Mouse (Mus musculus): ENCODE measurements around the gene Nacc1.
A peak's percentile ranks its signal among the peaks of the same experiment; 100 is the strongest.
"Not testable (repeated sequence)": the region's sequence is repeated elsewhere in the genome, so short reads cannot be mapped to it uniquely, and the experiment has no call there.

The Nacc1 gene

DNA sequence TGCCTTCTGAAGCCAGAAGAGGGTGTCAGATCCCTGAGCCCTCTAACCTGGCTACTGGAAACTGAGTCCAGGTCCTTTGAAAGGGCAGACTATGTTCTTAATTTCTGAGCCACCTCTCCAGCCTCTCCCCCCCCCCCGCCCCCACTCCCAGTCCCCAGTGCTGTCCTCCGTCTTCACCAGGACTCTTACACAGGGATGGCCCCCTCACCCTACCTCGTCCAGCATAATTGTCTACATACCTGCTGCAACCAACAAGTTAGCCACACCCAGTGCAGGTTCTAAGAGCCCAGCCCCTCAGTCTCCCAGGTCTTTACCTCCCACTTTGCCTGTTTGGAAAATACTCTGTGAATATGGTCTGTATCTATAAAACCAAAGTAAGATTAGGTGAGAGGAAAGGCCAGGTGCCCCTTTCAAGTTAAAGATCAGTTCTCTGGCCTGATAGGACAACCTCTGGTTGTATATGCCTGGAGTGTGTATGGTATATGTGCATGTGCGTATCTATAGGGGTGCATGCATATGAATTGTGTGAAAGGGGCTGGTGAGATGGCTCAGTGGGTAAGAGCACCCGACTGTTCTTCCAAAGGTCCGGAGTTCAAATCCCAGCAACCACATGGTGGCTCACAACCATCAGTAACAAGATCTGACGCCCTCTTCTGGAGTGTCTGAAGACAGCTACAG lies 46.9 kb downstream of the Nacc1 start:
- no peak for DNase-seq (ENCODE audit: low read depth, low spot score)

- no peak for DNase-seq (ENCODE audit: low read depth, low spot score)
Observed at GRCm38 (mm10) chr8:84640010-84640588, 47.6 kb downstream of the Nacc1 start.

DNA sequence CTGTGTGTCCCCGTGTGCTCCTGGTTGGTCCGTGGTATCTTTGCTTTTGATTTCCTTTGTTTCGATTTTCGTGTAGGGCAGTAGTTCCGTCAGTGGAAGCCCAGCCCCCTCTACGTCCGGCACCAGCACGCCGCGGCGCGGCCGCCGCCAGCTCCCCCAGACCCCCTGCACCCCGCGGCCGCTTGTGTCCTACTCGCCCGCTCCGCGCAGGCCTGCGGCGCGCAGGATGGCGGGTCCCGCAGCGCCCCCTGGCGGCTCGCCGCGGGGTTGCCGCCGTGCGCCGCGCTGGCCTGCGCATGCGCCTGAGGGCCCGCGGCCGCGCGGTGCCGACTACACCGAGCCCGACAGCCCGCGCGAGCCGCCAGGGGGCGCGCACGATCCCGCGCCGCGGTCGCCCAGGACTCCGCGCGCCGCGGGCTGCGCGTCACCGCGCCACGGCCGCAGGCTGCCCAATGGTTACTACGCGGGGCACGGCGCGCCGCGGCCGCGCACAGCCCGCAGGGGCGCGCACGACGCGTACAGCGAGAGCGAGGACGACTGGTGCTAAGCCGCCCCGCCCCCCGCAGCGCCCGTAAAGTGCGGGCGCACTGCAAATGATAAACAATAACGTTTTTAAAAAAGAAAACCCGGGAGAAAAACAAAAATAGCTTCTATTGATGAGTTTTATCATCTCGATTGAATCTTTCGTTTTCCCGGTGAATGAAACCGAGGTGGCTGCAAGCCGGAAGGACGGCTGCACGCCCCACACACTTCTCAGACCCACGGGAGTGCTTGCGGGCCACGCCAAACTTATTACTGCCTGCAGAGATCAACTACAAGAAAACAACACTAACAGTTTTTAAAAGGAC lies 48.3 kb downstream of the Nacc1 start:
- peak; percentile 80 for DNase-seq (ENCODE audit: low read depth, low spot score)

DNA sequence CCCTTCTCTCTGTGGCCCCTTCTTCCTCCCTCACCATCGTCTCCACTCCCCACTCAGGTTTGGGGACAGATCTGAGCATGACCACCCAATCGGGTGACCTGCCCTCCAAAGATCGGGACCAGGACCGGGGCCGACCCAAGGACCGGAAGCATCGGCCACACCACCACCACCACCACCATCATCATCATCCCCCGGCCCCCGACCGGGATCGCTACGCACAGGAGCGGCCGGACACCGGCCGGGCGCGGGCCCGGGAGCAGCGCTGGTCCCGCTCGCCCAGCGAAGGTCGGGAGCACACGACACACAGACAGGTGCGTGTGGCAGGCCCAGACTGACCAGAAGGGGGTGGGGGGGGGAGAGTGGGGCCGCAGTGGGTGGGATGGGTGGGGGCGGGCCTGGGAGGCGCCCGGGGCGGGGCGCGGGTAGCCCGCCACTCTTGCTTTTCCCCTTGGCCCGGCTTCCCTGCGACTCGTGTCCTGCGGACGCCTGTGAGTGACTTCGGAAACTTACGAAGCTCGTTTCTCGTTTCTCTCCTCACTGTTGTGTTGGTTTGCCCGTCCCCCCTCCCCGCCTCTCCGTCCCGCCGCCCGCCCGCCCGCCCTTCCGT lies 49.0 kb downstream of the Nacc1 start:
- DNase-seq (ENCODE audit: low read depth, low spot score) = no peak

DNA sequence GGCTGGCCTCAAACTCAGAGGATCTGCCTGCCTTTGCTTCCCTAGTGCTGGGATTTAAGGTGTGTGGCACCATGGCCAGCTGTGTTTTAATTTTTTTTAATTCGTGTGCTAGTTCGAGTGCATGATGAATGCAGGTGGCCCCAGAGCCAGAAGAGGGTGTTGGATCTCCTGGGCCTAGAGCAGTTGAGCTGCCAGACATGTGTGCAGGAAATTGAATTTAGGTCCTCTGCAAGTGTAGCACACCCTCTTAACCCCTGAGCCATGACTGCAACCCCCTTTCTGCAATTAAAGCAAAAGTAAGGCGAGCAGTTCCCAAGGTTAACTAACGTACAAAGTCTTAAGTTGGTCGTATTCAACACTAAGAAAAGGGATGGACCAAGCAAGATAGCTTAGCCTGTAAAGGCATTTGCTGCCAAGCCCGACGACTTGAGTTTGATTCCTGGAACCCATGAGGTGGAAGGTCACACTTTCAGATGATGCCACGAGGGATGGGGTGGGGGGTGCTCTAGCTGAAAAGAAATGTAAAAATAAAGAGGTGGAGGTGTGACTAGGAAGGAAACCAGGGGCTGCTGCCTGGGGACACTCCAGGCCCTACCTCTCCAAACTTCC lies 49.6 kb downstream of the Nacc1 start:
- no peak for DNase-seq (ENCODE audit: low read depth, low spot score)

GRCm38 (mm10) chr8:84636051-84636691 lies 51.5 kb downstream of the Nacc1 start:
- DNase-seq (ENCODE audit: low read depth, low spot score) = no peak

GRCm38 (mm10) chr8:84635397-84636050 lies 52.1 kb downstream of the Nacc1 start:
- no peak for DNase-seq (ENCODE audit: low read depth, low spot score)

DNA sequence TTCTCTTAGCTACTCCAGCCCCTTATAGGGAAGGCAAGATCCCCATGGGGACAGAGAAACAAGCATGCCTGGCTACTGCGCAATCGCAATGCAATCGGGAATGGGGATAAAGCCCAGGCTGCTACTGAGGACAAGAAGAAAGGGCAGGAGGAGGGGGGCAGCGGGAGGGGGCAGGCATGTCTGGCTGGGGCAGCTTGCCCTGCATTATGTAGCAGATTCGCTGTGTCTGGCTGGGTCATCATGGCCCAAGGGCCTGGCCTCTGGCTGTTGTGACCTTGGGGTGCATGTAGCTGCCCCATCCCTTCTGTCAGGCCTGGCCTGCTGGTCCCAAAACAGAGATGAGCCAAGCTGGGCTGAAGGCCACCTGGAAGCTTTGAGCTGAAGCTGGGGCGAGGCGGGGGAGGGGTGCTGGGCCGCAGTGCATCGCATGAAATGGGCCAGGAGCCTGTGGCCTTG lies 52.8 kb downstream of the Nacc1 start:
- DNase-seq (ENCODE audit: low read depth, low spot score) = no peak

DNA sequence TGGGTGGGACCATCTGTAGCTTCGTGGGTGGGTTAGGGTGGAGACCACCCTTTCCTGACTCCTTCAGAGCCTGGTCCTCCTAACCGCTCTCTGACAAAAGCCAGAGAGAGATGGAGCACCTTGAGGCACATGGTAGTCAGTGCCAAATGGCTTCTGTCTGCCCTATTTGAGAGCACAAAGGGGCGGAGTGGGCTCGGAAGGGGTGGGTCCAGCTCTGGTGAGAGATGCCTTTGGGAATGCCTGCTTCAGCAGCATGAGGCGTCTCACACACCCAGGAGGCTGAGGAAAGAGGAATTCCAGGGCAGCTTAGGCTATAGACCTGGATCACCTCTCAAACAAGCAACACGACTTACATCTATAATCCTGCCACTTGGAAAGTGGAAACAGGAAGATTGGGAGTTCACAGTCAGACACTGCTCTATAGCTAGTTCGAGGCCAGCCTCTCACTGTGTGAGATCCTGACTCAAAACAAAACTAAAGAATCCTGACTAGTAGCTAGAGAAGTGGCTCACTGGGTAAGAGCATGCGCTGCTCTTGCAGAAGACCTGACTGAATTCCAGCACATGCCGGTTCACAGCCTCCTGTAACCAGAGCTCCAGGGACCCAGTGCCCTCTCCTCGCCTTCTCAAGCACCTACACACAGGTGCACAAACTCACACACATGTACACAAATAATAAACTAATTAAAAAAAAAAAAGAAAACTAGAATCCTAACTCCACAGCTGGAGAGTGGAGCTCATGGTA lies 53.6 kb downstream of the Nacc1 start:
- DNase-seq (ENCODE audit: low read depth, low spot score) = no peak

GRCm38 (mm10) chr8:84631813-84632212 lies 55.8 kb downstream of the Nacc1 start:
- no peak for DNase-seq (ENCODE audit: low read depth, low spot score)

DNA sequence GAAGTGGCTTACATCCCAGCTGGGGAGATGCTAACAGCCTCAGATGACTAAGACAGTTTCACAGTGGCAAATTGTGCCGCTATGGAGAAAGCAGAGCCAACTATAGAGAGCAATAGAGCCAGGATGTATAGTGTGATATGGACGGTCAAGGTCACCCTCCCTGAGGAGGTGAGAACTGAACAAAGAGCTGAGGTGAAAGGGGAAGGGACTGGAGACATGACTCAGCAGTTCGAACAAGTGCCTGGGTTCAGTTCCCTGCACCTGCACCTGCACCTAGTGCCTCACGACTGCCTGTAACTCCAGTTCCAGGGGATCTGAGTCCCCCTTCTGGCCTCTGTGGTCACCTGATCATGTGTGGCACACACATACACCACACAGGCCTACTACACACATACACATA lies 57.5 kb downstream of the Nacc1 start:
- DNase-seq (ENCODE audit: low read depth, low spot score) = no peak

DNA sequence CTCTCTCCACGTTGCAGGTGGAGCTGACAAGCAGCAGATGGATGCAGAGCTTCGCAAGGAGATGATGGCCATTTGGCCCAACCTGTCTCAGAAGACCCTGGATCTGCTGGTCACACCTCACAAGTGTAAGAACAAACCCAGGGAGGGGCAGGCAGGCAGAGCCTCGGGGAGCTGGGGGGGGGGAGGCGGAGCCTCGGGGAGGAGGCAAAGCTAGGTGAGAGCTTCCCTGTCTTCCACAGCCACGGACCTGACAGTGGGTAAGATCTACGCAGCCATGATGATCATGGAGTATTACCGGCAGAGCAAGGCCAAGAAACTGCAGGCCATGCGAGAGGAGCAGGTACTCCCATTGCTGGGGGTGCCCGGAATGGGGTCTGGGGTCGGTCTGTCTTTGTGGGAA lies 58.1 kb downstream of the Nacc1 start:
- no peak for DNase-seq (ENCODE audit: low read depth, low spot score)

DNA sequence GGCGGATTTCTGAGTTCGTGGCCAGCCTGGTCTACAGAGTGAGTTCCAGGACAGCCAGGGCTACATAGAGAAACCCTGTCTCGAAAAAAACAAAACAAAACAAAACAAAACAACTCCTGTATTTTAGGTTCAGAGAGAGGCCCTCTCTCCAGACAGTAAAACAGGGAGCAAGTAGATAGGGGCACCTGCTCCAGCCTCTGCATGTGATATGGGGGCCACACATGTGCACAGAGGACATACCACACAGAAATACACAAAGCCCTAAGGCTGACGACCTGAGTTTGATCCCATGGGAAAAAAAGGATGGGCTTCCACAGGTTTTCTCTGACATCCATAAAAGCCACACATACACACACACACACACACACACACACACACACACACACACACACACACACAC lies 64.2 kb downstream of the Nacc1 start:
- DNase-seq (ENCODE audit: low read depth, low spot score) = not testable (repeated sequence)

DNA sequence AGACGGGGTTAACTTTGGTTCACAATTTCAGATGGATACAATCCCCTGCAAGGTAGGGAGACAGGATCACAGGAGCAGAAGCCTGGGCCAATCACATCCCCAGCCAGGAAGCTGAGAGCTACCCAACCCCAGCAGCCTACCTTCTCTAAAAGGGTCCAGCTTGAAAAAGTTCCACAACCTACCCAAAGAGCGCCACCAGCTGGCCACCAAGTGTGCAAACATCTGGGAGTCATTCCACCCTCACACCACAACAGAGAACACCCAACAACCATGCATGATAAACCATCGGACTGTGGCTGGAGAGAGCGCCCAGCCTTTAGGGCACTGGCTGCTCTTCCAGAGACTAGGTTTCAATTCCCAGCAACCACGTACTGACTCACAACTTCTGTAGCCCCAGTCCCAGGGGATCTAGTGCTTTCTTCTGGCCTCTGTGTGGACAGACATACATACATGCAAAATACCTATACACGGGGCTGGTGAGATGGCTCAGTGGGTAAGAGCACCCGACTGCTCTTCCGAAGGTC lies 66.5 kb downstream of the Nacc1 start:
- no peak for DNase-seq (ENCODE audit: low read depth, low spot score)
